Mouse (Mus musculus): ENCODE measurements around the gene Trip10. TPM values are rescaled to one million over a fixed set of nuclear protein-coding genes. Genes with fewer than 3 reads are reported as not detected.

Gene Trip10
- 34.1 and 48.1 TPM in 2 replicates for polyA plus RNA-seq (2012; rRNA removed; ENCODE audit: low replicate concordance)

DNA sequence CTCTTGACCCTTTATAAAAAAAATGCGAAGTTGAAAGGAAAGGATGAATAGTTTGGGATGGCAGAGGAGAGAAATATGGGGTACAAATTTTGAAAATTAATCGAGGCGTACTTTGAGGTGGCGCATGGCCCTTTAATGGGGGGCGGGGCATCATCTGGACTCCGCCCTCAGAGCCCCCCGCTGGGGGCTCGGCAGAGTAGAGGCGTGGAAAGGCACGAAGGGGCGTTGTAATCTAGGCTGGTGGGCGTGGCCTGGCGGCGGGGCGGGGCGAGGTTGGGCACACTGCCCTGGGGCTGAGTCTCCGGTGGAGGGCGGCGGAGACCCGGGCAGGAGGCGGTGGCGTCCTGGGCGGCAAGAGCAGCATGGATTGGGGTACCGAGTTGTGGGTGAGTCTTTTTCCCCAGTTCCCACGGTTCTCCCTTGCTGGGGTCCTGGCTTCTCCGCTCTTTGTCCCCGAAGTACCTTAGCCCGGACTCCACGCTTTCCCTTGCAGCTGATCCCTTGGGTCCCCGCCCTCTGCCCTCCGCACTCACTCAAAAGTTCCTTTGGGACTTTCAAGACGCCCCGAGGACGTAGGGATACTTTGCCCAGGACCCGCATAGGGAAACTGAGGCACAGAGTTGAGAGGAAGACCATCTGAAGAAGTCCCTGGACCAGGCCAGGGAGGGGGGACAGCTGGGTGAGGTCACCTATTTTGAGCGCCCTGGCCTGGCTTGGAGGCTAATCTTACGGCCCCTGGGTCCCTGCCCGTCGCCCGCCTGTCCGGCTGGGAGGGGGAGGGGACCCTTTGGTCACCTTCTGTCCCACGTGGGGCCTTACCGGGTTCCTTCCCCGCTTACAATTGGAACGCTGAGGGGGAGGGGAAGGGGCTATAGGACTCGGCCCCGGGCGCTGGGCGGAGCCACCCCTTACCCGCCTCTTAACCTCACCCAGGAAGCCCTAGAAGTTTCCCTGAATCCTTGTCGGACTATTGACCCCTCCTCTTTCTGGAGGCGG, at the start of gene Trip10:
Trip10 (plus strand) TSS at position 270 of the 996 bp plus-strand sequence.

DNA sequence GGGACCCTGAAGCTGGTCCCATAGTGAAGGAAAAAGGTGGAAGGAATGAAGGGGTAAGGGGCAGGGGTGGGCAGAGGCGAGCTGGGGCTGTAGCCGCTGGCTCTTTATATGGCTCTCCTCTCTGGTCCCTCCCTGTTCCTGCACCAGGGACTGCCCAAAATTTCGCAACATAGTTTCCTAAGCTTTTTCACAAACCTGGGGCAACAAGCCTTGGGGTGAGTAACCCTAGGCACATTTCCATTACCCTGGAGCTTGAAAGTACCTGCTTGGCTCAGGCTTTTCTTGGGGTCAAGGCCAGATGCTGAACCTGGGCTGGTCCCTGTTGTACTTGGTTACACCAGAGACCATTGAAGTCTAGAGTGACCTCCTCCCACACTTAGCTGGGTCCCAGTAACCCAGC, 21.2 kb upstream of the Trip10 start, which contains the start of gene C3:
C3 (minus strand) TSS at position 123 of the 400 bp plus-strand sequence.

DNA sequence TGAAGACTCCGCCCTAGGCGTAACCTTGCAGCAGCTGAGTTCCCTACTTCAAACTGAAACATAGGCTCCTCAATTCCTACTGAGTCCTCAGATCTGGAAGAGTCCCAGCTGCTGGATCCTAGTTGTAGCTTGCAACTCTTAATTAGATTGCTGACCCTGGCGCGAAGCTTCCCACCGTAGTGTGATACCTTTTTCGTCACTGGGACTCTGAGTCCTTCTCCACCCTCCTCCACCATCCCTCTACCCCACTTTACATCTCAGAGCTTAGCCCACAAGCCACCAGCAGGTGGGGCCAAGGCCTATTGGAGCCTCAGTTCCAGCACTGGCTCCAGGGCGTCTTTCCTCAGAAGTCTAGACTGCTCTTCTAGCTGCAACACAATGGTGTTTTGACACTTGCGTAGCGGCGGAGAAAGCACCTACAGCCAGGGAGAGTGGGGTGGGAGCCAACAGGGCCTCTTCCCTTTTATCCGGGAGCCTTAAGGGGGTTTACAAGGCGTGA, 1.0 kb upstream of the Trip10 start, which contains the start of gene Gpr108:
Gpr108 (minus strand) TSS at position 246 of the 499 bp plus-strand sequence.

DNA sequence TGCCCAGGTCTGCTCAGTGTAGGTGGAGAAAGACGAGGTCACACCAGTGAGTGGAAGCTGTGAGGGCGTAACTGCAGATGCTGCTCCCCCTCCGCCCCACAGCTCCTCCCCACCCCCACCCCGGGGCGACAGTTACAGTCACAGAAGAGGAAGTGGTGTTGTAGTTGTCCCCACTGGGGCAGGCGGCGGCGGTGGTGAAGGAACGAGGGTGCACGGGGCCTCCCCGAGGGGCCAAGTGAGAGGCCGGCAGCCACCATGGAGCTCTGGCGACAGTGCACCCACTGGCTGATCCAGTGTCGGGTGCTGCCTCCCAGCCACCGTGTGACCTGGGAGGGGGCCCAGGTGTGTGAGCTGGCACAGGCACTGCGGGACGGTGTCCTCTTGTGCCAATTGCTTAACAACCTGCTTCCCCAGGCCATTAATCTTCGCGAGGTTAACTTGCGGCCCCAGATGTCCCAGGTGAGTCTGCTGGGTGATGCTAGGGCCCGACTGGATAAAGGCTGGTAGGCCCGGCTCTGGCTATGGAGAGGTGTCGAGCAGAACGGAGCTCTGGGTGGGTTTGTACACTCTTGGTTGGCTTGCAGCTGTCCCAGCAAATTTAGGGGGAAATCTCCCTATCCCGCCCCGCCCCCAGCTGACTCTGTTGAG, 29.8 kb downstream of the Trip10 start, which contains the start of gene Vav1:
Vav1 (plus strand) TSS at position 158 of the 648 bp plus-strand sequence.

Other genes with a start within 250 kb of the Trip10 start
- gene Pspn, start 249.4 kb upstream of the Trip10 start, polyA plus RNA-seq (2012; rRNA removed; ENCODE audit: low replicate concordance) = not detected in 2 replicates
- gene Gtf2f1, start 238.2 kb upstream of the Trip10 start, polyA plus RNA-seq (2012; rRNA removed; ENCODE audit: low replicate concordance) = 18.7 and 24.6 TPM in 2 replicates
- gene Gm17949, start 238.0 kb upstream of the Trip10 start, polyA plus RNA-seq (2012; rRNA removed; ENCODE audit: low replicate concordance) = 0.14 TPM in 1 of 2 replicates, not detected in the other
- gene Khsrp, start 217.9 kb upstream of the Trip10 start, polyA plus RNA-seq (2012; rRNA removed; ENCODE audit: low replicate concordance) = 72.3 and 123 TPM in 2 replicates
- gene Slc25a41, start 207.8 kb upstream of the Trip10 start, polyA plus RNA-seq (2012; rRNA removed; ENCODE audit: low replicate concordance) = not detected in 2 replicates
- gene Crb3, start 190.3 kb upstream of the Trip10 start, polyA plus RNA-seq (2012; rRNA removed; ENCODE audit: low replicate concordance) = 12.6 and 23.7 TPM in 2 replicates
- gene Slc25a23, start 189.6 kb upstream of the Trip10 start, polyA plus RNA-seq (2012; rRNA removed; ENCODE audit: low replicate concordance) = 70.0 and 84.7 TPM in 2 replicates
- 46.4 and 60.9 TPM in 2 replicates for gene Dennd1c, start 170.9 kb upstream of the Trip10 start, polyA plus RNA-seq (2012; rRNA removed; ENCODE audit: low replicate concordance)
- 8.4 and 9.2 TPM in 2 replicates for gene Tubb4a, start 161.7 kb upstream of the Trip10 start, polyA plus RNA-seq (2012; rRNA removed; ENCODE audit: low replicate concordance)
- 5.3 and 8.6 TPM in 2 replicates for gene Tnfsf9, start 144.1 kb upstream of the Trip10 start, polyA plus RNA-seq (2012; rRNA removed; ENCODE audit: low replicate concordance)
- 1.4 and 1.6 TPM in 2 replicates for gene Cd70, start 99.7 kb upstream of the Trip10 start, polyA plus RNA-seq (2012; rRNA removed; ENCODE audit: low replicate concordance)
- 1.5 and 4.2 TPM in 2 replicates for gene Tnfsf14, start 55.3 kb upstream of the Trip10 start, polyA plus RNA-seq (2012; rRNA removed; ENCODE audit: low replicate concordance)
- gene C3, start 21.3 kb upstream of the Trip10 start, polyA plus RNA-seq (2012; rRNA removed; ENCODE audit: low replicate concordance) = 509 and 780 TPM in 2 replicates
- 63.1 and 78.3 TPM in 2 replicates for gene Gpr108, start 1.0 kb upstream of the Trip10 start, polyA plus RNA-seq (2012; rRNA removed; ENCODE audit: low replicate concordance)
- gene Vav1, start 29.6 kb downstream of the Trip10 start, polyA plus RNA-seq (2012; rRNA removed; ENCODE audit: low replicate concordance) = 17.3 and 21.8 TPM in 2 replicates
- gene Adgre1, start 109.2 kb downstream of the Trip10 start, polyA plus RNA-seq (2012; rRNA removed; ENCODE audit: low replicate concordance) = 16.3 and 46.2 TPM in 2 replicates